Mouse (Mus musculus): ENCODE results near the gene Irf7.

DNA sequence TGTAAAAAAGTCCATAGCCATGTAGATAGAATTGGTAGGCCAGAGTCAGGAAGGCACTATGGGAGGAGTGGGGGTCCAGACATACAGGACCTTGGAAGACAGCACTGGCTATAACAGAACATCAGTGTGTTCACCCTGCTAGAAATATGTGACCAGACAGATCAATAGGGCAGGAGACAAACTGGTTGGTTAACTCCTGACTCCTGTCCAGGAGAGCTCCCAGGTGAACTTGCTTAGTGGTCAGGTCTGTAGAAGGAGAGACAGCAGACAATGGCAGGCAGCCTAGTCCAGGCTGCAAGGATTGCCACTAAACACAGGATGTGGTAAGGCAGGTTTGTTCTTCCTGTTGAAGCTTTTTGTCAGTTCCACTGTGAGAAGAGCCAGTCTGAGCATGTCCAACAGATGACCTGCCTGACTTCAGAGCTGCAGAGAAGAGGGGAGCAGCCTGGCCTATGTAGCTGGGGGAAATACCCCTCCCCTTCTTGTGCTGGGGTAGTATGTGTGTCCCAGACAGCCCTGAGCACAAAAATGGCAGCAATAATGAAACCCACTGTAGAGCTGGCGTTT lies 36.5 kb upstream of the Irf7 start:
- TF ChIP-seq EP300 (IDR thresholded peaks at IDR 0.05; ENCODE audit: low read depth) (no peak), CTCF (IDR thresholded peaks at IDR 0.05; ENCODE audit: low read depth) (no peak)

All from heart, postnatal 0 days (tissue).